Mouse (Mus musculus) kidney, postnatal 25 days (tissue): Measurements from ENCODE around the gene Unc93a2.
"Not testable (repeated sequence)": the region's sequence is repeated elsewhere in the genome, so short reads cannot be mapped to it uniquely, and the experiment has no call there.

ENCODE experiments used
- DNase-seq, 2 experiments: peaks; one replicate each; pipeline ENCODE4 v3.0.0; 2021; ENCODE audit warnings: mixed read lengths in 2 of 2

Gene Unc93a2

DNA sequence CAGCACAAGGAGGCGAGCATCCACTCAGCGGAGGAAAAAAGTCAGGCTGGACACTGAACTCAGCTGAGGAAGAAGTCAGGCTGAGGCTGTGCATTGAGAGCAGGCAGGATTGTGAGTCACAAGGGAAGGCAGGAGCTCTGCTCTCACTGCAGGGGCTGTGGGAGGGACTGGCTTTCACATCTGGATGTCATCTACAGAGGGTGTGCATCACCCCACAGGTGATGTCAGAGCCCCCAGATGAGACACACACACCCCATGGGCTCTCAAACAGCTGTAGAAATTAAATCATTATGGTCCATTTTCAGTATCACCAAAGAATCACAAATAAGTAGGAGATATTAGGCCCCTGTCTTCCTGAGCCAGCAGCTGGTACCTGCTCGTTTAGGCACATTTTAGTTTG lies at the start of gene Unc93a2:
TSS of gene Unc93a2 (minus strand) at position 101 of the 400 bp plus-strand sequence.
- DNase-seq: not testable (repeated sequence)

DNA sequence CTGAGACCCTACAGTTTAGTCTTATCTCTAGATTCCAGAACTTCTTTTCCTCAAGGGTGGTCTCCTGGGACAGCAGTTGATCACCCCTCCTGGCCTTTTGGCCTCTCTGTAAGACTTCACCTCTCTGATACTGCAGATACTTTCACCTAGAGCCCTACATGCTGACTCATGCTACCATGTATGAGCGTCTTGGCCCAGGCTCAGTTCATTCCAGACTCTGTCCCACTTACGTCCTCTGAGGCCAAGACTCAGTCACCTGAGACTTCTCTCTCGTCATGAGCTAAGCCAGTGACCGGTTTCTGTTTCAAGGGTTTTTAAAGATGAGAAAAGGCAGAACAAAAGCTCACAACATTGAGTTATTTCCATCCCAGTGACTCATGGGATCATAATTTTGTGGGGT lies 48.9 kb upstream of the Unc93a2 start:
- DNase-seq: not testable (repeated sequence)

GRCm38 (mm10) chr17:7430210-7430631 lies 45.0 kb upstream of the Unc93a2 start:
- DNase-seq: not testable (repeated sequence)

DNA sequence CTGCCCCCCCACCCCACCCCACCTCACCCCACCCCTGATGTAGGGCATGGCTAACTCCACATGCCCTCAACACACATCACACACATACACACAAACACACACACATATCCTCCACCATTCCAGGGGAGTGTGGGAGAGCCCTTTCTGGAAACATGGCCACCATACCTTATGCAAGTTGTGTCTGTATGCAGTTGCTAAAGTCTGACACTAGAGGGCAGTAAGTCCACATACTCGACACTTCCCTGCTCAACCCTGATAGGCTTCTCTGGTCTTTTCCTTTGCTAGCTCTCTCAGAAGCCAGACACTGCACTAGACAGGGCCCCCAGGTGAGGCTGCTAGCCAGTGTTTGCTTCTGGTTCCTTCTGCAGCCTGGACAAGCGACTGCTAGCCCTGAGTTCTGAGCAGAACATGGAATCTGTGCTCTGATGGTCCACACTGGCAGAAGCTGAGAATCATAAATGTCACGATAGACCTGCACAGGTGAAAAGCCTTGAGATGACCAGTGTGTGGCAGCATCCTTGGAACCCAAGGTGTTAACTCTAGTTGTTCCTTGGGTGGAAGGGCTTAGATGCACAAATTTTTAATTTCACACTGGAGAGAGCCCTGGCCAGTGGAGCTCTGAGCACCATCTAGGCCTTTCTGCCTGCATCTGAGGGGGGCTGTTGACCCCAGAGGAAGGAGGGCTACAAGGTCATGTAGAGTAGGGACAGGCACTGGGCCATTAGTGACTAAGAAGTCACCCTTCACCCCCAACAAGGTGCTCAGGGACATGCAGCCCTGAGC lies 35.1 kb upstream of the Unc93a2 start:
- DNase-seq: not testable (repeated sequence)

GRCm38 (mm10) chr17:7414601-7415310 lies 29.5 kb upstream of the Unc93a2 start:
- DNase-seq: not testable (repeated sequence)

DNA sequence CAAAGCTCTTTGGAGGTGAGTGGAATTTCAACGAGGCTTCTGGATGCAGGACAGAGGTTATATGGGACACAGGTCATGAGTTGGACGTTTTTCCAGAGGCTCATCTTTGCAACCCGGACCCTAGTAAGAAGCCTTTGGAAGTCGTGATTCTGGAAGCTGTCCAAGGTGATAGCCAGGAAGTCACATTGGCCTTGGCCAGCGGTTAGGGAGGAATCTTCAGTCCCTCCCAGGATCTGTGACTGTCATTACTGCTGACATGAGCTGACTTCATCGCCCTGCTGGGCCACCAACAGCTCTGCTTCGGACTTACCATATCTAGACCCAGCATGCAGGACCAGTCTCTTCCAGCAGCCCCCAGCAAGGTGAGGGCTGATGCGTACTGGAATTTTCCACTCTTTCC lies 28.1 kb upstream of the Unc93a2 start:
- not testable (repeated sequence) for DNase-seq

DNA sequence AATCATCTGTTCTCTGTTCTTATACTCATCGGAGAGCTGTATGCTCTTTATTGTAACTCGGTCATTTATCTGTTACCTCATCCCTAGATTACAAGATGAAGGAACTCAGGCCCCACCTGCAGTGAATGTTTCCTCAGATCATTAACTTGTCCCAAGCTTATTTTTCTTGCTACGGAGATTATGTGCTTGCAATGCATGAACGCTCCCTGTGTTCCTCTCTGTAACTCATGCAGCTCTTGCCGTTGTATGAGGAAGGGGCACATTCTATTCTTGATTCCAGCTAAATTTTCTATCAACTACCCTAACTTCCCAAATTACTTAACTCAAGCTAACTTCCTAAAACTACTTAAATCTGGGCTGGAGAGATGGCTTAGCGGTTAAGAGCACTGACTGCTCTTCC lies 14.5 kb upstream of the Unc93a2 start:
- not testable (repeated sequence) for DNase-seq

DNA sequence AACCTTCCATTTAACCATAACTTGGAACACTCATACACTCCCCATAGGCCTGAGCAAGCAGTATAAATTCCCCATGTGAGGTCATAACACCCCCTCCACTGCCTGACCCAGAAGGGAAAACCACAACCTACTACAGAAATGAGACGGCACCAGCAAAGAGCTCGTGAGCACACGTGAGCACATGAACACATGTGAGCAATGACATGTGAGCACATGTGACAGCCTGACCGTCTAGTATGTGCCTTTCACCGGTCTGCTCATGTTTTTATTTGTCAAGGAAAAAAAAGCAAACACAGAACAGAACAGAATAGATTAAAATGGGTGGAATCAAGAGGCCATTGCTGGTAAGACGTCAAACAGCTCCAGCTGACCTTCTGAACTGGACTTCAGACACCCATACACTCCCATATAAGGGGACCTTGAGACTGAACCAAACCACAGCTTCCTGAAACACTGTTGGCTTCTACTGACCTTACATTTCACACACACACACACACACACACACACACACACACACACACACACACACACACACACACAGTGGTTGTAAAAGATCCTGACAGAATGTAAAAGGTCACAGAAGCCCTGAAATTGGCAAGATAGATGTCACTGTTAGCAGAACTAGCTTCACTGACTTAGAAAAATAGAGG lies 13.1 kb upstream of the Unc93a2 start:
- DNase-seq: not testable (repeated sequence)

DNA sequence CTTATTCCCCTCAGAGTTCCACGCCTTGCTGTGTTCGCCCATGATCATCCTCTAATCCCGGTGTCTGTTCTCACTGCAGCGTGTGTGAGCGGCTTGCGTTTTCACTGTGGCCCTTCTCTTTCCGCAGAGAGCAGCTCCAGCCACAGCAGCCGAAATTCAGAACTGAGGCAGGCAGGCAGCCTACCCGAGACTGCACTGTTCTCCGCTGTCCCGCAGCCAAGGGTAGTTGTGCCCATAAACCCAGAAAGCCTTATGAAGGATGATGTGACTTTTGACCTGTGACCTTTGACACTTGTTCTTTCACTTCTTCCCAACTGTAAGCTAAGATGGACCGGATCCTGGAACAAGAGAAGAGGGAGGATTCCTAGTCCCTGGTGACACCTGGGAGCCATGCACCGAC lies 11.8 kb upstream of the Unc93a2 start:
- not testable (repeated sequence) for DNase-seq

DNA sequence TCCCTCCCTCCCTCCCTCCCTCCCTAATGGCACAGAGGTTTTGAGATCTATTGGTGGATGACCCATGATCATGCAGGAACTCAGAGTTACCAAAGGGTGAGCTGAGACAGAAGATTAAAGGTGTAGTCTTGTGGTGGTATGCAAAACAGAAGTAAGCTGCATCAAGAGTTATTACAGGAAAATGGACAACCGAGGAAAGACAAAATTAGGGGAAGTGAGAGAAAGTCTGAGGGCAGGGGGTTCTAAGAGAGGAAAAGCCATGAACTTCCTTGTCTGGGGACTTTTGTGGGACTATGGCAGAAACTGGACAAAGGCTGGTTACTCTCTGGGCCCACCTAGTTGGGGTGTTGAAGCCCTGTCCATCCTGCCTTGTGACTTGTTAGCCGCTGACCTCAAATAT lies 11.0 kb upstream of the Unc93a2 start:
- DNase-seq: not testable (repeated sequence)

DNA sequence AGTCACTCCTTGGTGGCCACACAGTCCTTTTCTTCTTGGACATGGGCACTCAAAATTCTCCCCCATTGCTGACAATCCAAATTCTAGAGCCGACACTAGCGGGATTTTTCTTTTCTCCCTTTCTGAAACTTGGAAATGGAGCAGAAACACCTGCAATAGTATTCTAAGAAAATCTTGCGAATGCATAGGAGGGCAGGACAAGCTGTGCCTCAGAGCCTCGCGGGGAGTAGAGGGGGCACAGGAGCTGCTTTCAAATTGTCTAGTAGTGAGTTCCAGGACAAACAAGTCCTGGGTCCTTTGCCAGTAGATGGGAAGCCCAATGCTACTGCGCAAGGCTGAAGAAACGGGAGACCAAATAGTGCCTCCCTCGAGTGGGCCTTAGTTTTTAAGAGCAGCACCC lies 10.4 kb upstream of the Unc93a2 start:
- DNase-seq: not testable (repeated sequence)

- not testable (repeated sequence) for DNase-seq
These were observed 9.9 kb upstream of the Unc93a2 start for GRCm38 (mm10) chr17:7395116-7395515.

DNA sequence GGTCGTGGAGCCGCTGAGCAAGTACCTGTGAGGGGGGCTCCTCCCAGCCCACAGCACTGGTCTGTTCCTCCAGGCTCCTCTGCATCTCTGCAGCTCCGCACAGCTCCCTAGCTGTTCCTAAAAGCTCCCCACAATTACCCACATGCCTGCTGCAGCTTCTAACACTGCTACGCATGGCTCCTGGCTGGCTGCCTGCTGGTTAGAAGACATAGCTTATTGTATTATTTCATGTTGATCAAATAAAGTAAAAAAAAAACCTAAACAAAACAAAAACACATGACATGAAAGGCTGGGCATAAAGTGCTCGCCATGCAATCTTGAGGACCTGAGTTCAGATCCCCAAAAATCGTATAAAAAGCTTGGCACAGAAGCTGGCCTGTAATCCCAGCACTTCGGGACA lies 4.6 kb upstream of the Unc93a2 start:
- DNase-seq: not testable (repeated sequence)

- DNase-seq: not testable (repeated sequence)
These were observed 3.7 kb upstream of the Unc93a2 start for GRCm38 (mm10) chr17:7388958-7389356.

DNA sequence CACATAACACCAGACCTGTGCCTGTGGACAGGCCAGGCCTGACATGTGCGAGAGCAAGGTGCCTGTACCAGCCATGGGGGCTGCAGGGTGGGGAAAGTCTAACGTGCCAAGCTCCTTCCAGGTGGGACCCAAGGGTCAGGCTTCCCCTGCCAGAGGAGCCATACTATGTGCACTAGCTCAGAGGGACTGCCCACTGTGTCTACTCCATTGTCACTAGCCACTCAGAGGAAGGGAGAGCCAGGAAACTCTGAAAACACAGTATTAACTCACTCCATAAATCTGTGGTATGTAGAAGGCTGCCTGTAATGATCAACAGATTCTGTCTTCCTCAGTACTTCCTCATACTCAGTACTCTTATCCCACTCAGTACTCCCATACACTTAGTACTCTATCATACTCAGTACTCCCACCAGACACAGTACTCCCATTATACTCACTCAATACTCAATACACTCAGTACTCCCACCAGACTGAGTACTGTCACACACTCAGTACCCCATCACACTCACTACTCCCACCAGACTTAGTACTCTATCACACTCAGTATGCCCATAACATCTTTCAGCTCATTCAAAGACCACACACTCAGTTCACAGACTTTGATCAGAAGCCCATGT lies 3.2 kb upstream of the Unc93a2 start:
- not testable (repeated sequence) for DNase-seq

- DNase-seq: not testable (repeated sequence)
These were observed 752 bp upstream of the Unc93a2 start for GRCm38 (mm10) chr17:7386016-7386415.

DNA sequence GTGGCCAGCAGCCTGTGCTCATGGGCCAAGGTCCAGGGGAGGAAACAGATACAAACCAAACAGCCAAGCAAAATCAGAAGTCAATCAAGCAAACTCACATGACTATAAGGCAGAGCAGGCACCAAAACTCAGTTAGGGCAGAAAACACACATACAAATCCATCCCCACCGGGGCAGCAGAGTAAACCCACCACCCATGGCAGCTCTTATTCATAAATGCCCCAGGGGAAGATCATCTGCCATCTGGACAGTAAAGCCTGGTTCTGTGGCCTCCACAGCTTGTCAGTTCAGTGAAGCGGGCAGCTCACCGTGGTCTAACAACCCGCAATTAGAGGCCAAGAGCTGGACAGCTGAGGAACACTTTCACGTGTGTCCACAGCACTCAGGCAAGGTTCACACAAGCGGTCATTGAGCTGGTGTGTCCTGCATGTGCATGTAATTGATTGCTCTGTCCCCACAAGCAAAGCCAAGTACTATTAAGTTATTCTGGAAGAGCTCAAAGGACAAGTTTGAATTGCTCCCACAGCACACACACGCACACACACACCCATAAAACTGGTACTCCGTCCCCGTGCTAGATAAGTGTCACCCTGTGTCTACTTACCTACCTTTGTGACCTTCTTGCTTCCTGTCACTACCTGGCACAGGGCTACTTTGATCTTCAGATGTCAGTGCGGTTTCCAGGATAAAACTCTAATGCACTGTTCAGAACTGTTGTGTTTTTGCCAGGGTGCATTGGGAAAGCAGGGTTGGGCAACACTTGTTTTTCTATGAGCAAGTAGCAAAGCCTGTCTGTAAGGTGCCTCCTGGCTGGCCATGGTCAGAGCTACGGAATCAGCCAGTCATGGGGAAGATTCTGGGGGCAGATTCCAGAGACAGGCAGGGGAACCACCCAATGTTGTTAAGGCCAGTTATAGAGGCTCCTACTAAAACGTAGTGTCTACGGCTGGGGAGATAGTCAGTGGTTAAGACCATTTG lies 1.8 kb downstream of the Unc93a2 start:
- DNase-seq: not testable (repeated sequence)

- not testable (repeated sequence) for DNase-seq
These were observed 2.6 kb downstream of the Unc93a2 start for GRCm38 (mm10) chr17:7382711-7383110.

DNA sequence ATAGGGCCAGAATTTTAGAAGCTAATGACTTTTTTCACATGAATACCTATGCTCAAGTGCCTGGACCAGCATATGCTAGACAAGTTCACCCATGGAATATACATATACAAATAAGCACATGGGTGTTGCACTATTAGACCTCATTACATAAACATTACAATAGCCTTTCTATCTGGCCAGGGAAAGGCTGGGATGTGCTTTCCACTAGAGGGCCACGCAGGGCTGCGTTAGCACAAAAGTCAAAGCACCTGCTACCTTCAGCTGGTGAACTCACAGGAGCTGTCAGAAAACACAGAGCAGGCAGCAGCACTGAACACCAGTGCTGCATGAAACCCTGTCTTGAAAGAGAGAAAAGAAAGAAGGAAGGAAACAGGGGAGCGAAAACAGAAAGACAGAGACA lies 7.4 kb downstream of the Unc93a2 start:
- not testable (repeated sequence) for DNase-seq

DNA sequence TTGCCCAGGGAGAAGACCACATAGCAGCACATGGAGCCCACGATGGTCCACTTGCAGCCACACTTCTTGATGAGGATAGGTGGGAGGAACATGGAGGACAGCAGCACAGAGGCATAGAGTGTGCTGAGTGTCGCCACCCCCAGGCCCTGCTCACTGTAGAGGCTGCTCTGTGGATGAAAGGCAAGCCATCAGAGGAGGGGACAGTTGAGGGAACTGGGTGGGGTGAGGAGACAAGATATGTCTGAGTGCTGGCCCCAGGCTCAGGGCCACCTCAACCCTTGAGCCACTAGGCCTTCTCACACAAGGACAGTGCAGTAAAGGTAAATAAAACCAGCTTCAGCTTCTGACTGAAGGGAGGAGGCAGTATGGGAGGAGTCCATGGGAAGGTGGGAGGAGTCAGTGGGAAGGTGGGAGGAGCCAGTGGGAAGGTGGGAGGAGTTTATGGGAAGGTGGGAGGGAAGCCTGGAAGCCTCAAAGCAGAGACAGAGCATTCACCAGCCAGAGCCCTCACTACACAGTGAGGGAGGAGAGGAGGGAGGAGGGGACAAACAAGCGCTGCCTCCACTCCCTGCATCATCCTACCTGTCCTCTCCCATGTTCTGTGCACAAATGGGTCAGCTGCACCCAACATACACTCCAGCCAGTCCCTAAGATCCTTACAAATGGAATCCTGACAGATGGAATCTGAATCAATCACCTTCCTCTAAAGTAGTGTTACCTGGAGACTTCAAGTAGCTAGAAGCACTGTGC lies 8.1 kb downstream of the Unc93a2 start:
- DNase-seq: not testable (repeated sequence)

DNA sequence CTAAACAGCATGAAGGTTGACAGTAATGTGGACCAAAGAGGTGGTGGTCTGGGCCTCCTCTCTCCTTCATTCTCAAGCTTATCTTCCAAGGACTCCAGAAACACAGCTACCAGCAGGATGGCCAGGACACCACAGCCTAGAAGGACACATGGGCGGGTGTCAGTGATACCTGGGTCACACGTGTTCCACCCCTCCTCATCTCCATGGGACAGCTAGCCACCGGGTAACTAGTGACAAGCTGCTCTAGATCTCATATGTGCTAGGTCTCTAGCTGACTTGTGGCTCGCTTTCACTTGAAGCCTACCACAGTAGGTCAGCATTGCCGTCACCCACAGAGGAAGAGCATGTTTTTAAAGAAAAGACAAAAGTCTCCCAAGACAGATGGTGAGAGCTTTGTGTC lies 13.4 kb downstream of the Unc93a2 start, which contains the start of gene Gm49630:
TSS of gene Gm49630 (minus strand) at position 101 of the 400 bp plus-strand sequence.
- DNase-seq: not testable (repeated sequence)
